Mouse (Mus musculus) thymus, postnatal 25 days (tissue): Measurements from ENCODE around the gene Phex.

ENCODE experiments used
- DNase-seq: peaks from one replicate; pipeline ENCODE4 v3.0.0; 2022

Gene Phex

DNA sequence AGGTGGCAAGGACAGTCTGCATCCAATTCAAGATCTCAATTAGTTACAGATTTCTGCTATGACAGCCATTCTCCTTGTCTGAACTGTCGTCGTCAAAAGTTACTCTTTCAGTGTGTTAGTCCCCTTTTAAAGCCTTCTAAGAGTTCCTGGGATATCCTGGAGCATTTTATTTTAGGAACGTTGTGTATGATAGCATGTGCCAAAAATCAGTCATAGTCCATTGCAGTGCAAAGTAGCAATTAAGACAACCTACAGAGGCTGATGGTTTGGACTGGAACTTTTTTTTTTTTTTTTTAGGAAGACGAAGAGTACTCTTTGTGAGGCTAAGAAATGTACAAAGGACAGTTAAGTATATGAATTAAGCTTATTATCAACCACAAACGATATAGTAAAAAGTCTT, at the start of gene Phex:
TSS of gene Phex (minus strand) at position 101 of the 400 bp plus-strand sequence.
- DNase-seq = no peak

DNA sequence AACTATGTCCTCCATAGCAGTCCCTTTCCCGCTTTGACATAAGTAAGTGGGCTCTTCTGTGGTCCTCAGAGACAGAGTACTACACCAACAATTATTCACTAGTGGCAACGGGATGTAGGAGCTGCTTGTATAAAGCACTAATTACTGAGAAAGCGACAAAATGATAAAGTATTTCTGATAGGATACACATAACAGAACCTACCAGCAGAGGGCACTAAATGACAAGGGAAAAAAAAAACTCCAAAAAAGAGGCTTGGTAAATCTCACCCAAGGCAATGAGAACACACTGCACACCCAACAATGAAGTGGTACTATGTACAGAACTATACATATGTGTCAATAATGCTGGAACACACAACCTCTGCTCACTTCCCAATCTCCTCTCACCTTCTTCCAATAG, 47.6 kb upstream of the Phex start:
- DNase-seq = no peak

DNA sequence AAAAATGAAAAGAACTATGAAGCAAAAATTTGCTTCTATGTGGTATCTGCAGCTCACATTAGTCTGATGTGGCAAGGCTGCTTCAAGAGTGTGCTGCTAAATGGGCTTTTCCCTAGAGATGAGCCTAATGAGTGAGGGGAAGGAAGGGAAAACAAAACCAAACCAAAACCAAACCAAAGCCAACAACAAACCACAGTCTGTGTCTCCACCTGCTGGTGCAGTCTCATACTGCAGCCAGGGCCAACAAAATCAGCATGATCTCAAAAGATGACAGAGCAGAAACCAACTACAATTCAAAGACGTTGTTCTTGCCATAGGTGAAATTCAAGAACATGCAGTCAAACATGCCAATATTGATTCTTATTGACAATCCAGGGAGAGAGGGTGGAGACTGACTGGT, 39.3 kb upstream of the Phex start:
- DNase-seq = peak; percentile 54

DNA sequence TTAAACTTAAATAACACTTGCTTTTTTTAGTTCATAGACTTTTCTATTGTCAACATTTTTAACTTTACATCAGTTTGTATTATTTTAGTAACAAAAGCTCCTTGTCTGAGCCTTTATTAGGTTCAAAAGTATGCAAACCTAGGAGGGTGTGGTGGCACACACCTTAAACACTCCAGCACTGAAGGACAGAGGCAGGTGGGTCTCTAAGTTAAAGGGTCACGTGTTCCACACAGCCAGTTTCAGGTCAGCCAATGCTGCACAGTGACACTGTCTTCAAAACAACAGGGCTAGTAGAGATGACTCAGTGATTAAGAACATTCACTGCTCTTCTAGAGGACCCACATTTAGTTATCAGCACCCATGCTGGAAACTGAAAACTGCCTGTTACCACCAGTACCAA, 33.9 kb upstream of the Phex start:
- DNase-seq = no peak

DNA sequence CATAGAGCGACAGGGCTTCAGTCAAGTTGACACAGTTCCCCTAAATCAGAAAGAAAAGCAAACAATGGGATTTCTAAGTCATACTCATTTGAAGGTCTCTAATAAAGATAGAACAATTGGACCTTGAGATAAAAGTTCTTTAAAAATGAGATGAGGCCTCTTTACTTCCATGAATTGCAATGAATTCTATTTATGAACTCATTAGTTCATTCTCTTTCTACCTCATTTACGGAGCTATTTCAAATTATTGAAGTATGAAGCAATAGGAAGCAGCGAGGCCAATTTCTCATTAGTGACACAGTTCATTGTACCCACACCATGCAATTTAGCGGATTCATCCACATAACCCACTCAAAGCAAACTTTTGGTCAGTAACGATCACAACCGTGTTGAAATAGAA, 32.3 kb upstream of the Phex start:
- DNase-seq = no peak

DNA sequence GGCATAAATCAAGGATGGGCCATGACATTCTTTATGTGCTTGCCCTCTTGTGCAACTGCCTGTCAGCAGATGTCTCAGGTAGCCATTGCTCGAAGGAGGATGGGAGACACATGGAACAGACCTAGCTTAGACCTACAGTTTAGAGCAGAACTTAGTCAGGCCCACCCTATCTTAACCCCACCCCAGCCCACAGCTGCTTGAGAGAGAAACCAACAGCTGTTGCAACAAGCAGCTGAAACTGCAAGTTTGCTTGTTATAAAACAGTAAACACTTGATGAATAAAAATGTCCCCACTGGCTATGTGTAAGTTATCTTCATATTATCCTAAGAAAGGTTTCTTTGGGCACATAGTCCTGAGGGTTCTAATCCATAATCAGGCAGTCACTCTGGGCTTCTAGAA, 19.7 kb upstream of the Phex start:
- DNase-seq = no peak

DNA sequence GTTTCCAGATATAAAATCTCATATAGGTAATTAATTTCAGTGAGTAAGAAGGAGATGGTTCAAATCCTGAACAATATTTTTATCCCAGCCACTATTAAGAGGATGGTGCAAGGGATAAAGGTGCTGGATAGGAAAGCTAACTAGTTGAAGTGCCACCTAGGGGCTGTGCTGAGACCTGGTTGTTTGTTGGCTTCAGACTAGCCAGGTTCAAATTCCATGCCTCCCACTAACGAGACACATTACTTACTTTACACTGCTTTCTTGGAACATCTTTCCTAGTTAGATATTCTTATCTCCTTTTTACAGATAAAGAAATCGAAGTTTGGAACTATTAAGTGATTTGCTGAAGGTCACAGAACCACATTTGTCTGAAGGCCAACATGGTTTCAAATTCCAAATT, 4.3 kb upstream of the Phex start:
- no peak for DNase-seq

DNA sequence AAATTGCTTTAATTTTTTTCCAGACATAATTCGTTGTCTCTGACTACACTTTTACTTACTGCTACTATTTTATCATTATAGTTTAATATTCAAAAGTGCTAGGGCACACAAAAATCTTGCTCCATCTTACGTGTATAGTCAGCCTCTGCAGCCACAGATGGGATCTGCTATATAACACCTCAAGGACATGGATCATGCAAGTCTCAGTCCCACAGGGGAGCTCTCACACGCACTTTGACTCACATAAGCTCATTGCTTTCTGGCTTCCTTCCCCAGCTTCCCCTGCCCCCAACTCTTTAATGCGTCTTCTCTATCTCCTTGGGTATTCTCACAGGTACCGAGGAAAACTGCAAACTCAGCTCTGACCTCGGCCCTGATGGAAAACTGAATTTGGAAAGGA, 10.2 kb downstream of the Phex start:
- DNase-seq = no peak

DNA sequence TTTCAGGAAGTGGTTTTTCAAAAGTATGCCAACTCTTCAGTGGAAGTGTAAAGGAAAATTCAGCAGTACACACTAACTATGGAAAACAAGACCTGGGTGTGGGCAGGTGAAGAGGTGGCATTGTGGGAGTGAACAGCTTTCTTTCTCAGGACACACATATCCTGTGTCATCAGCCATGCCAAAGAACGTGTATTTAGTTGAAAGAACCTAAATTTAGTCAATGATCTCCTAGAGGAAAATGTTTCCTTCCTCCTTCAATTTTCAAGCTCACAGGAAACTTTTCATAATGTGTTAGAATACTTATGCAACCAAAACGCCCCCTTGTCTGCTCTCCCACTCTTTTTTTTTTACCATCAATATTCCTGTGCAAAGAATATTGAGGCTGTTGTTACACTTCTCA, 23.9 kb downstream of the Phex start:
- DNase-seq = no peak

DNA sequence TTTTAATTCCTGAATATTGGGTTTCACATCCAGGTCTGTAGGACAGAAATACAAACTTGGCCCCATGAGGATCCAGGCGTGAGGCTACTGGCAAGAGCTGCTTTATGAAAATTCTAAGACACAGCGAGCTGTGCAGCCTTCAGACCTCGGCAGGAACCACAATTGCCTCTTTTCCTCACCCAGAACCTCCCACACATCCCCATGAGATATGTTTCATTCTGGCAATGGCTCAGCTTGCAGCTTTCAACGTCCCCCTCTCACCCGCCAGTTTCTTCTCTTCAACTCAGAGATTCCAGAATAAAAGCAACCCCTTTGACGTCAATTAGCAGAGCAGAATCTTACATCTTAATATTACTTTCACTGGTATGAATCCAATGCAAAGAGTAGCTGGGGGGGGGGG, 25.0 kb downstream of the Phex start:
- no peak for DNase-seq

DNA sequence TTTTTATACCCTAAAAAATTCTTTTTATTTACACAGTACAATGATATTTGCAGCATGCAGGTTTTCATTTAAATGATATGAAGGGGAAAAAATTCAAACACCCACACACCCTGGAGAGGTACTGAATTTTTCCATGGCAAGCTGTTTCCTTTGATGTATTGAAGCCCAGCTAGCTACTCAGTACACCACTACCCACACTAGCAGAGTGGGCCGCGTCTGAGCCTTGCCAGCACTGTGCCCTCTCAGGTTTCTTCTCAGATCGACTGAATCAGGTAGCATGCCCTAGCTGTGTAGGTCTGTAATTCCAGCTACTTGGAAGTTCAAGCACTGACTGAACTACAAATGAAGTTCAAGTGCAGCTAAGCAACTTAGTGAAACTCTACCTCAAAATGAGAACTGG, 26.7 kb downstream of the Phex start:
- DNase-seq = no peak

DNA sequence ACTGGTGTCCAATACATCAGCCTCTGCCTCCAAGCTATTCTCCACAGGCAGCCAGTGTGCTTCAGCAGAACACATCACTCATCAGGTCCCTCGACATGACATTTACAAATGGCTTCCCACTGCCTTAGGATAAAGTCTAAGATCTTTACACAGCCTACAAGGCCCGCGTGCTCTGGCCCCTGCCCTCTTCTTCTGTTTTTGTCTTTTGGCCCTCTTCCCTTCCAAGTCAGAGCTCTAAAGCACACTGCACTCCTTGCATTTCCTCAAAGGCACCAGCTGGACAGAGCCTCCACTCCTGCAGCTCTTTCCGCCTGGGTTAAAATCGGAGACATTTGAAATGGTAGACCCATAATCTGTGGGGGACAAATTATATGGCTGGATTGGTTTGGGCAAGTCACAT, 28.1 kb downstream of the Phex start:
- DNase-seq = no peak

DNA sequence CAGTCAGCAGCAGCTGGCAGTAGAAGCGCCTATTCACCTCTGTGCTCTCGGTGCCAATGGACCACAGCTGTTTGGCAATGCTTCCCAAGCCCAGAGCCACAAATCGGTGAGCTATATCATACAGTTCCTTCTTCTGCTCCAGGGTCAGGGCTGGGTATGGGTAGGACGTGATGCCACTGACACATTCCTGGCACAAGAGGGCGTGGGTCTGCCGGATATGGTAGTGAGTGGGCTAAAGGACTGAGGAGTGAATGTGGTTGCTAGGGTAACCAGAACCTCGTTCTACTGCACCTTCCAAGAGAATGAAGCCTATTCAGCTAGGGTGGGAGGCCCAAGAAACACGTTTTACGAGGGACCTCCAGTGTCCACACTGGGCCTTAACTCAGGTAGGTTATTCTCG, 36.3 kb downstream of the Phex start:
- DNase-seq = peak; percentile 1

DNA sequence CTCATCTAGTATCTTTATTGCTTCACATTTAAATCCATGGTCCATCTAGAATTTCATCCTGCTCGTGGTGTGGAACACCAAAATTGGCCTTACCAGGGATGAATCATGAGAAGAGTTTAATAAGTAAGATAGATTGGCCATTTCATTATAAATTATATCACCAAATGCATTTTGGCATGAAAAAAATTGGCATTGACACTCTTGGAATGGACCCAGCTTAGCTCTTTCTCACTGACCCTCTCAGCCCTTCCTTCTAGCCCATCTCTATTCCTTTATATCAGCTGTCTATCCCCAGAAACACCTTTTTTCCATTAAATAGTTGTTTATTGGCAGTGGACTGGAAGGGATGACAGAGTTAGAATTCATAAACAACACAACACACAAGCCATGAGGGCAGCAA, 37.7 kb downstream of the Phex start:
- no peak for DNase-seq

DNA sequence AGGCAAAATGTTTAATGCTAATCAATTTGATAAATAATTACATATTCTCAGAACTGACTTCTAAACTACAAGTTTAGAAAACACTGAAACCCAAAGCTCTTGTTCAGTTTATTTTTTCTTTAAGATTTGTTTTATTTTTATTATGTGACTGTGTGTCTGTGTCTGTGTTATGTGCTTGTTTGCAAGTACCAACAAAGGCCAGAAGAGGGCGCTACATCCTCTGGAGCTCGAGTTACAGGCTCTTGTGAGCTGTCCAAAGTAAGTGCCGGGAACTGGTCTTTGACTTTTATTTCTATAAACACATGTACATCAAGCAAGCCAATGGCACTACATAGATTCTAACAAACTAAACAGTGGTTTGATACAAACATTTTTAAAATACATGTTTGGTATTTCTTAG, 41.2 kb downstream of the Phex start:
- DNase-seq = no peak

DNA sequence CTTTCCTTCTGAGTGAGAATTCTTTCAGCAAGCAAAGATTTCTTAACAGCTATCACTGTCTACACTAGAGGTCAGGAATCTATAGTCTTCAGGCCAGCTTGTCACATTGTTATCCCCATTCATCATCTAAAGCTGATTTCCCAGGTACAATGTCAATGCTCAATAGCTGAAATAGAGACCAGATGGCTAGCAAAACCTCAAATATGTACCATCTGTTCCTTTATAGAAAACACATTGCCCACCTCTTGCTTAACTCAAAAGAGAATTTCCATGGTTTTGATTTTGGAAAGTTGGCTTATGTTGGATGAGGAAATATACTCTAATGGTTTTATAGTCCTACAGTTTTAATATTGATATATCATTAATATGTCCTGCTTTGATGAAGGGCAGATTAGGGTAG, 45.9 kb downstream of the Phex start:
- no peak for DNase-seq

DNA sequence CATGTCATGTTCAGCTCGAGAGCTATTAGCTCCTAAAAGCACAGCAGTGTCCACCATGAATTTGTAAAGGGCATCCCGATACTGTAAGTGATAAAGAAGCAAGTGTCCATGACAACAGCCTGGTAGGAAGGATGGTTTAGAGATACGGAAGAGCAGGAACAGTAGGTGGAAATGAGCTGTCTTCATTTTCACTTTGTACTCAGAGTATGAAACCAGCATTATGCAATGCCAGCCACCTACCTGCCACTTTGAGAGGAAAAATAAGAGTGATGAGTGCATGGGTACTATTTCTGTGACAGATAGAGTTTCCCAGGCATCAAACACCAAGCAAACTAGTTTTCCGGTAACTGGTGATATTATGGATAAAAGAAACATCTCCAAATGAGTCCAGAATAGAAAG, 59.6 kb downstream of the Phex start:
- DNase-seq = no peak

DNA sequence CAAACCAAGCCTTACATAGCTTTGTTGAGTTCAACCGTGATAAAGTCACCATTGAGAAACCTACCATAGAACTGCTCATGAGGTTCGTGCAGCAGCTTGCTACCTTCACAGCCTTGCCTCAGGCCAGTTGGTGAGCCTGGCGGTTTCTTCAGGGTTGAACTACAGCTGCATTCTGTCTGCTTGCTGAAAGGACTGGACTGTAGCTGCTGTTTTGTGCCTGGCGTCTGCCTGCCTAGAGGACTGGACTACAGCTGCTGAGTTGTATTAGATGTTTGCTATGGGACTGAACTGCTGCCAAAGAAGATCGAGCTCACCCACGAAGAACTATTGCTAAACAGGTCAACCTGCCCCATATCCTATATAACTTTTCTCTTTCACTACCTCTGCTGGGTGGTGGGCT, 68.9 kb downstream of the Phex start:
- no peak for DNase-seq

DNA sequence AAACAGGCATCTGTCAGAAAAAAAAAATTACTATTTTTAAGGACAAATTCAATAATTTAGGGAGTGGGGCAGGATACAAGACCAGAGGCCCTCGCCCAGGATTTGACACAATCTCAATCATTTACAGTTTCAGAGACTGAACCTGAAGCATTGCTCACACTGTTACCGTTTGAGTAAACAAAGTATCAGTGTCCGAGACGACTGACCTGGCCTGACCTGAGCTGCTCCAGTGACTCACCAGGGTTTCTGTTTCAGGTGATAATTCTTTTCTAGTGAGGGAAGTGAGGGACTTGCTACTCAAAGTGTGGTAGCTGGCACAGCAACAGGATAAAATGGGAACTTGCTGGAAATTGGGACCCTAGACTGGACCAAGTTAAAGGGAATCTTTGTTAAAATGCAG, 80.4 kb downstream of the Phex start:
- DNase-seq = no peak

DNA sequence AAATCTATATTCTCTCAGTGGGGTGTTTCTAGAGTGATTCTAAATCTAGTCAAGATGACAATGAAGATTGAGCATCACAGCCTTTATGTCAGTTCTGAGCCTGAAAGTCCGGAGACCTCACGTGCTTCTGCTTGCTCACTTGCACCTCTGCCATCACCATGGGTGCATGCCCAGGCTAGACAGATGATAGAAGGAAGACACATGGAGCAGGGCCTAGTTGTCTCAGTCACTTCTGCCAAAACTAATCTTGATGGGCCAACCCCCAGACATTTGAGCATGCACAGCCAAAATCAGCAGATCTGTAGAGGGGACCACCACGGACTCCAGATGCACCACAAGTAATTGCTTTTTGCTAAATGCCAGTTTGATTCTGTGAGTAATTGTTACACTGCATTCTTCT, 85.3 kb downstream of the Phex start:
- DNase-seq = no peak

DNA sequence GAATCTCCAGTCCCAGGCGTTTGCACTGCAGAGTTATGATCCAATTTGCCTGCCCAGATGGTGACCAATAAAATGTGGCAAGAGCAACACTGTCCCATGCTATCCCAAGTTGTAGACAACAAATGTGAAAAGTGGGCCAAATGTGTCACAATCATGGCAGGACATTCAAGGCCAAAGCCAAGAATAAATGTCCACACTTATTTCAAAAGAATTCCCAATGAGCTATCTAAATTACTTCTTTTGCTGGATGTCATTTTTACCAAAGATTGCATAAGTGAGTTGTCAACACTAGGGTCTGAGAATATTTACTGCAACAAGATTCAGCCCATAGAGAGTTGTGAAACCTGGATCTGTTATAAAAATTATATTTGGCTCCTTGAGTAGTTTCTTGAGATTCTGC, 86.7 kb downstream of the Phex start:
- DNase-seq = no peak

DNA sequence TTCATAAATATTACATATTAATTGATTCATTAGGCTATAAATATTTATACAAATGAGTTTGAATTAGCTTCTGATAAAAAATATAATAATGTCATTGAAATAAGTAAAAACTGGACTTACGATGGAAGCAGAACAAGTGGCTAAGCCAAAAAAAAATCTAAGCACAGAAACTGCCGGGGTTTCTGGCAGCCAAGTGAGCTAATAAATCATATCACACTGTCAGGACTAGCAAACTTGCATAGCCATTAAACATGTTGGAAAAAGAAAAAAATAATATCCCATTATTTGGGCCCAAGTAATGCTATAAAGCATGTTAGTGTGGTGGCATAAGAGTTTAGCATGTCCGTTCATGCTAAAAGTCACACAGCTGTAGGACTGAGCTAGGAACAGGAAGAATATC, 87.4 kb downstream of the Phex start:
- no peak for DNase-seq

DNA sequence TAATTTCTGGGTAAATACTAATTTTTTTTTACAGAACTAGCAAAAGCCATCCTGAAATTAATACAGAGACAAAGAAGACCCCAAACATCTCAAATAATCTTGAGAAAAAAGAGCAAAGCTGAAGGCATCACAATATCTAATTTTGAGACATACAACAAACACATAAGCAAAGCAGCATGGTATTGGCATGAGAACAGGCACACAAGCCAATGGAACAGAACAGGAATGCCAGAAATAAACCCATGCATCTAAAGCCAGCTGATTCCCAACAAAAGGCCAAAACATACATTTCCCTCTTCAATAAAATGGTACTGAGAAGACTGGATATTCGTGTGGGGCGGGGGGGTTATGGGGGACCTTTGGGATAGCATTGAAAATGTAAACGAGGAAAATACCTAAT, 90.7 kb downstream of the Phex start:
- no peak for DNase-seq

DNA sequence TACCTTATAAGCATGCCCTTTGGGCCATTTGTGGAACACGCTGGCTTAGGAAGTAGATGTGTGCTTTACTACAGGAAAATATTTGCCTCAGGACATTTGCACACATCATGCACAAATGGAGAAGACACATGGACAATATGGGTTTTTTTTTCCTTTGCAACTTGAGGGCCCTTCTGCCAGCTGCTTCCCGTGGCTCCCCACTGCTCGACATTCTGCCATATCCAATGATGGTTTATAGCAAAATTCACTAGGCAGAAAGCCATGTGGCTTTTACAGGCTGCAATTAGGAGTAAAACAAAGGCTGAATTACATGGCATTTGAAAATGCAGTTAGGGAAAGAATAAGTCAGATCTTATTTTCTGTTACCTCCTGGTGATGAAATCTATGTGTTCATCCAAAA, 104.8 kb downstream of the Phex start:
- DNase-seq = no peak

DNA sequence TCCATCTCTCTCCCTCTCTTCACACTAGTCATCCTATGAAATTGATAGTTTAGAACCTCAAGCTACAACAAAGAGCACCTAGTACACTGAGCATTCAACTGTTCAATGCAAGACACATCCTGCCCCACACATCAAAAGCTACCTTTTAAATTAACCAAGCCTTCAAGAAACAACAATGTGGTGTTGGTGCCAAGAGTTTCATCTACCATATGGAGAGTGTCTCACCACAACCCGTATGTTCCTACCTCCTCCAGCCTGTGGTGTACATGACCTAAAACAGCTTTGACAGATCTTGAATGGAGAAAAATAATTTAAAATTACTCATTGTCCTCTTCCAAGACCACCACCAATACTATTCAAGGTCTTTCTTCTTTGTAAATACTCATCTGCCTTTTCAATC, 106.9 kb downstream of the Phex start:
- no peak for DNase-seq

DNA sequence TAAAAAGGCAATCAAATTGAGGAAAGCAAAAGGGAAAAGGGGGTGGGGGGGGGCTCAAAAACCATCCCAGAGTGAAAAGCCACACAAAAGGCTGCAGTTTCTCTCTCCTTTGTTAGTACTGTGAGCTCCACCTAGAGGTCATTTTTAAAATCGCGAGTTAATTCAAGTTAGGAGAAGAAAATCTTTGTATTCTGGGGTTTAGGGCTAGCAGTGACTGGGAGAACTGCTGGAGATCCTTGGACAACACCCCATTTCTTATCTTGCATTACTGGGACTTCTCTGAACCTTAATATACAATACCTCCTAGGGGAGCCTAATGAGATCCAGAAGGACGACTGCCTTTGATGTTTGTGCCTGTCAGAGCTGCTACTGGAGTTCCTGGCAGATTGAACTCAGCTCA, 107.7 kb downstream of the Phex start:
- DNase-seq = no peak
